Mouse (Mus musculus): ENCODE data around the gene Akr1c19. TPM values are rescaled to one million over a fixed set of nuclear protein-coding genes. Genes with fewer than 3 reads are reported as not detected.
A peak's percentile ranks its signal among the peaks of the same experiment; 100 is the strongest.
"Not testable (repeated sequence)": the region's sequence is repeated elsewhere in the genome, so short reads cannot be mapped to it uniquely, and the experiment has no call there.

The Akr1c19 gene
- 1 to 10 TPM; 1.4 TPM for total RNA-seq (2021)
- polyA plus RNA-seq (2012; rRNA removed), result 0.70 and 1.2 TPM in 2 replicates
- long read RNA-seq, partial matches to known transcripts, result 1 of 2 reads
- long read RNA-seq, other reads (novel, unspliced or antisense), result 1 of 2 reads

GRCm38 (mm10) chr13:4228441-4228840 is at the start of gene Akr1c19:
Gene Akr1c19 (plus strand): TSS chr13:4228700.
- no peaks in the 10 kb centered on the region; the same call in 1 of the 2 replicates for H3K4me1 ChIP-seq (ENCODE audit: control insufficient read depth, insufficient read depth, low read length)
- no peaks in the 10 kb centered on the region for H3K36me3 ChIP-seq (ENCODE audit: control insufficient read depth, insufficient read depth, low read length)
- no peak within 1 kb of the TSS for H3K9ac ChIP-seq (ENCODE audit: low read depth, low read length)
- H3K27ac ChIP-seq, result peak within 1 kb of the TSS; percentile 73
- no peaks in the 10 kb centered on the region for H3K79me2 ChIP-seq (replicated peaks; ENCODE audit: control insufficient read depth, insufficient read depth, low read length)
- H3K4me3 ChIP-seq, result peak within 1 kb of the TSS; percentile 27
- intact Hi-C loops (cut with DNase I), result no loop called here
- TF ChIP-seq EP300 (IDR thresholded peaks at IDR 0.05; ENCODE audit: insufficient read depth, low read depth, low read length) (no peak), CTCF (IDR thresholded peaks at IDR 0.05) (no peak), POLR2A (IDR thresholded peaks at IDR 0.05; ENCODE audit: insufficient read depth, low read depth, low read length) (peak; percentile 35; the same call in 1 of the 2 replicates)
- H3K27me3 ChIP-seq (ENCODE audit: control insufficient read depth, insufficient read depth, low read length), result no peaks in the 10 kb centered on the region
- peak in 1 of 2 experiments; percentile 11 for DNase-seq
- WGBS, result 21% methylated on average over 1 of the region's 1 CpGs

GRCm38 (mm10) chr13:4181321-4181720 is 47.2 kb upstream of the Akr1c19 start:
- H3K79me2 ChIP-seq (replicated peaks; ENCODE audit: control insufficient read depth, insufficient read depth, low read length); H3K36me3 ChIP-seq (ENCODE audit: control insufficient read depth, insufficient read depth, low read length); H3K4me3 ChIP-seq; H3K9ac ChIP-seq (ENCODE audit: low read depth, low read length); DNase-seq; intact Hi-C loops (cut with DNase I); H3K27ac ChIP-seq; H3K27me3 ChIP-seq (ENCODE audit: control insufficient read depth, insufficient read depth, low read length); H3K4me1 ChIP-seq (ENCODE audit: control insufficient read depth, insufficient read depth, low read length): not testable (repeated sequence)
- 88% methylated on average over 4 of the region's 4 CpGs for WGBS

GRCm38 (mm10) chr13:4183116-4183515 is 45.4 kb upstream of the Akr1c19 start:
- Histone ChIP-seq H3K79me2 (replicated peaks; ENCODE audit: control insufficient read depth, insufficient read depth, low read length) (no peaks in the 10 kb centered on the region), H3K36me3 (ENCODE audit: control insufficient read depth, insufficient read depth, low read length) (no peaks in the 10 kb centered on the region), H3K4me1 (ENCODE audit: control insufficient read depth, insufficient read depth, low read length) (no peaks in the 10 kb centered on the region), H3K27ac (no peak overlapping the region), H3K4me3 (no peak overlapping the region), H3K27me3 (ENCODE audit: control insufficient read depth, insufficient read depth, low read length) (no peaks in the 10 kb centered on the region), H3K9ac (ENCODE audit: low read depth, low read length) (0 out of 2 replicates have a peak overlapping the region, but pooled peaks have one; percentile 42)
- 59% methylated on average over 9 of the region's 9 CpGs for WGBS
- intact Hi-C loops (cut with DNase I), result no loop called here
- TF ChIP-seq EP300 (IDR thresholded peaks at IDR 0.05; ENCODE audit: insufficient read depth, low read depth, low read length) (no peak), CTCF (IDR thresholded peaks at IDR 0.05) (no peak), POLR2A (IDR thresholded peaks at IDR 0.05; ENCODE audit: insufficient read depth, low read depth, low read length) (no peak)
- DNase-seq, result no peak

- H3K4me1 ChIP-seq (ENCODE audit: control insufficient read depth, insufficient read depth, low read length); H3K27me3 ChIP-seq (ENCODE audit: control insufficient read depth, insufficient read depth, low read length); H3K79me2 ChIP-seq (replicated peaks; ENCODE audit: control insufficient read depth, insufficient read depth, low read length); DNase-seq; H3K36me3 ChIP-seq (ENCODE audit: control insufficient read depth, insufficient read depth, low read length); intact Hi-C loops (cut with DNase I); H3K27ac ChIP-seq; H3K4me3 ChIP-seq; H3K9ac ChIP-seq (ENCODE audit: low read depth, low read length): not testable (repeated sequence)
- 75% methylated on average over 7 of the region's 7 CpGs for WGBS
- TF ChIP-seq CTCF (IDR thresholded peaks at IDR 0.05), result 0 out of 2 replicates have a peak, but pooled peaks have one; percentile 9
Observed at GRCm38 (mm10) chr13:4186641-4187411, 41.7 kb upstream of the Akr1c19 start.

GRCm38 (mm10) chr13:4188174-4188573 is 40.3 kb upstream of the Akr1c19 start:
- no peaks in the 10 kb centered on the region for H3K36me3 ChIP-seq (ENCODE audit: control insufficient read depth, insufficient read depth, low read length)
- no peak overlapping the region for H3K9ac ChIP-seq (ENCODE audit: low read depth, low read length)
- H3K4me1 ChIP-seq (ENCODE audit: control insufficient read depth, insufficient read depth, low read length), result no peaks in the 10 kb centered on the region
- no peak for DNase-seq
- WGBS, result 79% methylated on average over 2 of the region's 2 CpGs
- H3K79me2 ChIP-seq (replicated peaks; ENCODE audit: control insufficient read depth, insufficient read depth, low read length), result no peaks in the 10 kb centered on the region
- H3K4me3 ChIP-seq, result no peak overlapping the region
- intact Hi-C loops (cut with DNase I), result loop anchor here (1.0 kb wide), 1 partner anchor 93 kb away; no protein-coding TSS in a partner anchor
- TF ChIP-seq EP300 (IDR thresholded peaks at IDR 0.05; ENCODE audit: insufficient read depth, low read depth, low read length) (no peak), POLR2A (IDR thresholded peaks at IDR 0.05; ENCODE audit: insufficient read depth, low read depth, low read length) (no peak), CTCF (IDR thresholded peaks at IDR 0.05) (peak; percentile 65)
- no peak overlapping the region for H3K27ac ChIP-seq
- no peaks in the 10 kb centered on the region for H3K27me3 ChIP-seq (ENCODE audit: control insufficient read depth, insufficient read depth, low read length)

- Histone ChIP-seq H3K9ac (ENCODE audit: low read depth, low read length) (no peak within 1 kb of the TSS), H3K36me3 (ENCODE audit: control insufficient read depth, insufficient read depth, low read length) (no peaks in the 10 kb centered on the region), H3K4me3 (no peak within 1 kb of the TSS), H3K79me2 (replicated peaks; ENCODE audit: control insufficient read depth, insufficient read depth, low read length) (no peaks in the 10 kb centered on the region), H3K27ac (no peak within 1 kb of the TSS), H3K27me3 (ENCODE audit: control insufficient read depth, insufficient read depth, low read length) (no peaks in the 10 kb centered on the region), H3K4me1 (ENCODE audit: control insufficient read depth, insufficient read depth, low read length) (no peaks in the 10 kb centered on the region)
- intact Hi-C loops (cut with DNase I), result no loop called here
- TF ChIP-seq POLR2A (IDR thresholded peaks at IDR 0.05; ENCODE audit: insufficient read depth, low read depth, low read length) (no peak), CTCF (IDR thresholded peaks at IDR 0.05) (no peak), EP300 (IDR thresholded peaks at IDR 0.05; ENCODE audit: insufficient read depth, low read depth, low read length) (no peak)
- DNase-seq, result no peak
- WGBS, result 47% methylated on average over 3 of the region's 3 CpGs
Observed at GRCm38 (mm10) chr13:4190904-4191303, 37.6 kb upstream of the Akr1c19 start, which contains the start of gene Akr1c13. Gene Akr1c13 (plus strand): TSS chr13:4191150.
